Mouse (Mus musculus) midbrain, embryonic 12.5 days (tissue): ENCODE results near the gene Mttp. TPM values are rescaled to one million over a fixed set of nuclear protein-coding genes. Genes with fewer than 3 reads are reported as not detected.

Source experiments
- ATAC-seq: fragments of 200-750 bp; cut with Nextera tagmentation; 2 replicates; pipeline ENCODE4 v1.8.0; 2017; ENCODE audit warnings: low read depth, moderate TSS enrichment, moderate library complexity; ENCODE audit not compliant: low FRiP score
- H3K27ac ChIP-seq: fragments of 300-500 bp; sonication (generic); replicated peaks from 2 replicates; pipeline ENCODE4 v1.5.1; 2016; ENCODE audit warnings: mild to moderate bottlenecking
- H3K27me3 ChIP-seq: fragments of 300-500 bp; sonication (generic); 2 replicates; pipeline ENCODE4 v1.6.1; 2016; ENCODE audit warnings: mild to moderate bottlenecking
- H3K36me3 ChIP-seq: fragments of 300-500 bp; sonication (generic); 2 replicates; pipeline ENCODE4 v1.6.1; 2016
- H3K4me1 ChIP-seq: fragments of 300-500 bp; sonication (generic); 2 replicates; pipeline ENCODE4 v1.6.1; 2016
- H3K4me2 ChIP-seq: fragments of 300-500 bp; sonication (generic); replicated peaks from 2 replicates; pipeline ENCODE4 v1.6.1; 2016; ENCODE audit warnings: mild to moderate bottlenecking, moderate library complexity
- H3K4me3 ChIP-seq: fragments of 300-500 bp; sonication (generic); 2 replicates; pipeline ENCODE4 v1.5.1; 2016; ENCODE audit warnings: mild to moderate bottlenecking
- H3K9ac ChIP-seq: fragments of 300-500 bp; sonication (generic); replicated peaks from 2 replicates; pipeline ENCODE4 v1.6.1; 2016; ENCODE audit warnings: mild to moderate bottlenecking, moderate library complexity
- H3K9me3 ChIP-seq: fragments of 300-500 bp; sonication (generic); 2 replicates; pipeline ENCODE4 v1.6.1; 2016; ENCODE audit warnings: mild to moderate bottlenecking
- WGBS: fragments of 180-500 bp; shearing (Covaris S2); methylation state at CpG from one replicate; pipeline ENCODE4 v1.1.7; 2016; 5-methylcytosine and 5-hydroxymethylcytosine counted together
- polyA plus RNA-seq: library from polyadenylated mRNA; unstranded; fragments of >200 nt; fragmentation: Nextera tagmentation; extraction: Ambion mirVana; gene quantifications from 2 replicates; pipeline ENCODE4 v1.2.1, GENCODE M21; 2016

Gene Mttp
- polyA plus RNA-seq, 1 experiment from 2014 or later: 14.1 TPM

GRCm38 (mm10) chr3:138105056-138105455 is 39.7 kb downstream of the Mttp start:
- Histone ChIP-seq H3K36me3 (no peaks in the 10 kb centered on the region), H3K4me3 (no peak overlapping the region), H3K27ac (no peak overlapping the region), H3K4me1 (no peaks in the 10 kb centered on the region), H3K4me2 (no peak overlapping the region), H3K9ac (no peak overlapping the region), H3K27me3 (no peaks in the 10 kb centered on the region), H3K9me3 (no peaks in the 10 kb centered on the region)
- no peak for ATAC-seq
- 80% methylated on average over 5 of the region's 5 CpGs for WGBS

GRCm38 (mm10) chr3:138103690-138104089 is 41.1 kb downstream of the Mttp start:
- no peak overlapping the region for H3K27ac ChIP-seq
- H3K27me3 ChIP-seq: no peaks in the 10 kb centered on the region
- H3K9me3 ChIP-seq: no peaks in the 10 kb centered on the region
- H3K36me3 ChIP-seq: no peaks in the 10 kb centered on the region
- H3K4me1 ChIP-seq: no peaks in the 10 kb centered on the region
- H3K4me2 ChIP-seq: no peak overlapping the region
- 93% methylated on average over 4 of the region's 4 CpGs for WGBS
- no peak overlapping the region for H3K4me3 ChIP-seq
- no peak overlapping the region for H3K9ac ChIP-seq
- ATAC-seq: no peak

- no peaks in the 10 kb centered on the region for H3K9me3 ChIP-seq
- ATAC-seq: no peak
- H3K27me3 ChIP-seq: no peaks in the 10 kb centered on the region
- H3K4me2 ChIP-seq: no peak overlapping the region
- WGBS: 83% methylated on average over 4 of the region's 4 CpGs
- no peaks in the 10 kb centered on the region for H3K4me1 ChIP-seq
- H3K4me3 ChIP-seq: no peak overlapping the region
- H3K36me3 ChIP-seq: no peaks in the 10 kb centered on the region
- no peak overlapping the region for H3K27ac ChIP-seq
- no peak overlapping the region for H3K9ac ChIP-seq
These were observed 42.8 kb downstream of the Mttp start for GRCm38 (mm10) chr3:138101936-138102335.

GRCm38 (mm10) chr3:138097718-138098117 is 47.0 kb downstream of the Mttp start:
- no peaks in the 10 kb centered on the region for H3K27me3 ChIP-seq
- 68% methylated on average over 1 of the region's 1 CpGs for WGBS

GRCm38 (mm10) chr3:138096263-138097028 is 48.3 kb downstream of the Mttp start:
- no peak overlapping the region for H3K4me2 ChIP-seq
- no peak overlapping the region for H3K4me3 ChIP-seq
- H3K9me3 ChIP-seq: no peaks in the 10 kb centered on the region
- no peak for ATAC-seq
- no peak overlapping the region for H3K9ac ChIP-seq
- H3K27me3 ChIP-seq: no peaks in the 10 kb centered on the region
- H3K27ac ChIP-seq: no peak overlapping the region
- no peaks in the 10 kb centered on the region for H3K4me1 ChIP-seq
- WGBS: 89% methylated on average over 19 of the region's 19 CpGs
- no peaks in the 10 kb centered on the region for H3K36me3 ChIP-seq

More at GRCm38 (mm10) chr3:138097718-138098117, 47.0 kb downstream of the Mttp start:
- H3K4me3 ChIP-seq: no peak overlapping the region
- no peaks in the 10 kb centered on the region for H3K36me3 ChIP-seq
- H3K4me1 ChIP-seq: no peaks in the 10 kb centered on the region
- H3K4me2 ChIP-seq: no peak overlapping the region
- no peak overlapping the region for H3K9ac ChIP-seq
- H3K27ac ChIP-seq: no peak overlapping the region
- no peaks in the 10 kb centered on the region for H3K9me3 ChIP-seq
- ATAC-seq: no peak

GRCm38 (mm10) chr3:138095718-138096117 is 49.0 kb downstream of the Mttp start:
- Histone ChIP-seq H3K4me3 (no peak overlapping the region), H3K4me2 (no peak overlapping the region), H3K27ac (no peak overlapping the region), H3K9ac (no peak overlapping the region), H3K27me3 (no peaks in the 10 kb centered on the region), H3K4me1 (no peaks in the 10 kb centered on the region), H3K36me3 (no peaks in the 10 kb centered on the region), H3K9me3 (no peaks in the 10 kb centered on the region)
- 83% methylated on average over 10 of the region's 10 CpGs for WGBS
- ATAC-seq: no peak

GRCm38 (mm10) chr3:138095301-138095700 is 49.5 kb downstream of the Mttp start:
- Histone ChIP-seq H3K27ac (no peak overlapping the region), H3K4me1 (no peaks in the 10 kb centered on the region), H3K9me3 (no peaks in the 10 kb centered on the region), H3K27me3 (no peaks in the 10 kb centered on the region), H3K36me3 (no peaks in the 10 kb centered on the region), H3K4me3 (no peak overlapping the region), H3K4me2 (no peak overlapping the region), H3K9ac (no peak overlapping the region)
- ATAC-seq: no peak
- WGBS: 82% methylated on average over 3 of the region's 3 CpGs

- Histone ChIP-seq H3K4me3 (no peak overlapping the region), H3K36me3 (no peaks in the 10 kb centered on the region), H3K4me1 (no peaks in the 10 kb centered on the region), H3K9ac (no peak overlapping the region), H3K4me2 (no peak overlapping the region), H3K27me3 (no peaks in the 10 kb centered on the region), H3K27ac (no peak overlapping the region), H3K9me3 (no peaks in the 10 kb centered on the region)
- no peak for ATAC-seq
- 64% methylated on average over 4 of the region's 4 CpGs for WGBS
These were observed 60.9 kb downstream of the Mttp start for GRCm38 (mm10) chr3:138083896-138084295.

- H3K4me2 ChIP-seq: no peak overlapping the region
- ATAC-seq: no peak
- H3K4me3 ChIP-seq: no peak overlapping the region
- H3K4me1 ChIP-seq: no peaks in the 10 kb centered on the region
- H3K27ac ChIP-seq: no peak overlapping the region
- H3K9me3 ChIP-seq: no peaks in the 10 kb centered on the region
- 92% methylated on average over 1 of the region's 1 CpGs for WGBS
- no peaks in the 10 kb centered on the region for H3K36me3 ChIP-seq
- no peak overlapping the region for H3K9ac ChIP-seq
- no peaks in the 10 kb centered on the region for H3K27me3 ChIP-seq
These were observed 61.6 kb downstream of the Mttp start for GRCm38 (mm10) chr3:138083073-138083637.

- Histone ChIP-seq H3K4me1 (no peaks in the 10 kb centered on the region), H3K9me3 (no peaks in the 10 kb centered on the region), H3K4me3 (no peak overlapping the region), H3K9ac (no peak overlapping the region), H3K36me3 (no peaks in the 10 kb centered on the region), H3K27ac (no peak overlapping the region), H3K4me2 (no peak overlapping the region), H3K27me3 (no peaks in the 10 kb centered on the region)
- no peak for ATAC-seq
- WGBS: 85% methylated on average over 1 of the region's 1 CpGs
These were observed 66.1 kb downstream of the Mttp start for GRCm38 (mm10) chr3:138078701-138079100.

GRCm38 (mm10) chr3:138077476-138078340 is 67.1 kb downstream of the Mttp start:
- Histone ChIP-seq H3K4me2 (no peak overlapping the region), H3K9ac (no peak overlapping the region), H3K4me3 (no peak overlapping the region), H3K27ac (no peak overlapping the region), H3K36me3 (no peaks in the 10 kb centered on the region), H3K4me1 (no peaks in the 10 kb centered on the region), H3K9me3 (no peaks in the 10 kb centered on the region), H3K27me3 (no peaks in the 10 kb centered on the region)
- ATAC-seq: no peak
- WGBS: 79% methylated on average over 11 of the region's 11 CpGs

- no peak overlapping the region for H3K4me2 ChIP-seq
- no peak for ATAC-seq
- no peaks in the 10 kb centered on the region for H3K9me3 ChIP-seq
- H3K9ac ChIP-seq: no peak overlapping the region
- H3K27me3 ChIP-seq: no peaks in the 10 kb centered on the region; the same call in 1 of the 2 replicates
- H3K36me3 ChIP-seq: no peaks in the 10 kb centered on the region
- no peak overlapping the region for H3K27ac ChIP-seq
- H3K4me3 ChIP-seq: no peak overlapping the region
- H3K4me1 ChIP-seq: 0 out of 2 replicates have a peak, but pooled peaks cover 3% of the 10 kb centered on the region
- WGBS: 78% methylated on average over 8 of the region's 8 CpGs
These were observed 69.6 kb downstream of the Mttp start for GRCm38 (mm10) chr3:138075209-138075608.
